Mouse (Mus musculus) liver, embryonic 12.5 days (tissue): ENCODE results near the gene Tmem132a. TPM values are rescaled to one million over a fixed set of nuclear protein-coding genes. Genes with fewer than 3 reads are reported as not detected.

Experiments
- ATAC-seq: fragments of 200-750 bp; cut with Nextera tagmentation; 2 replicates; pipeline ENCODE4 v1.8.0; 2017; ENCODE audit warnings: moderate number of reproducible peaks, mild to moderate bottlenecking, moderate library complexity
- H3K27ac ChIP-seq: fragments of 300-500 bp; sonication (generic); 2 replicates; pipeline ENCODE4 v1.5.1; 2016; ENCODE audit warnings: mild to moderate bottlenecking
- H3K27me3 ChIP-seq: fragments of 300-500 bp; sonication (generic); replicated peaks from 2 replicates; pipeline ENCODE4 v1.6.1; 2016; ENCODE audit warnings: mild to moderate bottlenecking, moderate library complexity
- H3K36me3 ChIP-seq: fragments of 300-500 bp; sonication (generic); 2 replicates; pipeline ENCODE4 v1.6.1; 2016; ENCODE audit warnings: mild to moderate bottlenecking, moderate library complexity
- H3K4me1 ChIP-seq: fragments of 300-500 bp; sonication (generic); 2 replicates; pipeline ENCODE4 v1.6.1; 2016
- H3K4me2 ChIP-seq: fragments of 300-500 bp; sonication (generic); 2 replicates; pipeline ENCODE4 v1.6.1; 2016; ENCODE audit warnings: mild to moderate bottlenecking, moderate library complexity
- H3K4me3 ChIP-seq: fragments of 300-500 bp; sonication (generic); 2 replicates; pipeline ENCODE4 v1.5.1; 2016; ENCODE audit warnings: mild to moderate bottlenecking, moderate library complexity
- H3K9ac ChIP-seq: fragments of 300-500 bp; sonication (generic); 2 replicates; pipeline ENCODE4 v1.6.1; 2016; ENCODE audit warnings: mild to moderate bottlenecking, moderate library complexity
- H3K9me3 ChIP-seq: fragments of 300-500 bp; sonication (generic); replicated peaks from 2 replicates; pipeline ENCODE4 v1.6.1; 2016; ENCODE audit warnings: mild to moderate bottlenecking, moderate library complexity
- WGBS: fragments of 180-500 bp; shearing (Covaris S2); methylation state at CpG from one replicate; pipeline ENCODE4 v1.1.7; 2016; ENCODE audit not compliant: insufficient replicate concordance; 5-methylcytosine and 5-hydroxymethylcytosine counted together
- polyA plus RNA-seq: library from polyadenylated mRNA; unstranded; fragments of >200 nt; fragmentation: Nextera tagmentation; extraction: Ambion mirVana; gene quantifications from 2 replicates; pipeline ENCODE4 v1.2.1, GENCODE M21; 2016

Tmem132a gene
- polyA plus RNA-seq: 10.6 TPM in 2 replicates

GRCm38 (mm10) chr19:10869886-10870527 lies at the start of gene Tmem132a:
TSS of gene Tmem132a (minus strand) at chr19:10869940.
- peaks cover 47% of the 10 kb centered on the region for H3K27me3 ChIP-seq
- H3K4me1 ChIP-seq: peaks cover 15% of the 10 kb centered on the region; the same call in 1 of the 2 replicates
- peak within 1 kb of the TSS; percentile 57 for H3K4me3 ChIP-seq
- H3K4me2 ChIP-seq: peak within 1 kb of the TSS; percentile 62
- H3K9me3 ChIP-seq: no peaks in the 10 kb centered on the region
- H3K36me3 ChIP-seq: peaks cover 50% of the 10 kb centered on the region
- peak within 1 kb of the TSS; percentile 61 for H3K9ac ChIP-seq
- no peak within 1 kb of the TSS for H3K27ac ChIP-seq
- WGBS: 16% methylated on average over 8 of the region's 8 CpGs
- ATAC-seq: no peak

- H3K4me1 ChIP-seq: peaks cover 4% of the 10 kb centered on the region
- peaks cover 19% of the 10 kb centered on the region for H3K27me3 ChIP-seq
- no peak overlapping the region for H3K9ac ChIP-seq
- 70% methylated on average over 10 of the region's 10 CpGs for WGBS
- no peaks in the 10 kb centered on the region for H3K36me3 ChIP-seq
- ATAC-seq: no peak
- no peaks in the 10 kb centered on the region for H3K9me3 ChIP-seq
- H3K27ac ChIP-seq: no peak overlapping the region
- H3K4me2 ChIP-seq: no peak overlapping the region
- H3K4me3 ChIP-seq: no peak overlapping the region
Measured at GRCm38 (mm10) chr19:10918321-10918991, 48.7 kb upstream of the Tmem132a start.

- peaks cover 4% of the 10 kb centered on the region for H3K4me1 ChIP-seq
- WGBS: 30% methylated on average over 5 of the region's 5 CpGs
- H3K27me3 ChIP-seq: peaks cover 19% of the 10 kb centered on the region
- no peaks in the 10 kb centered on the region for H3K9me3 ChIP-seq
- no peak overlapping the region for H3K4me3 ChIP-seq
- H3K9ac ChIP-seq: no peak overlapping the region
- ATAC-seq: no peak
- no peaks in the 10 kb centered on the region for H3K36me3 ChIP-seq
- H3K27ac ChIP-seq: no peak overlapping the region
- H3K4me2 ChIP-seq: no peak overlapping the region
Measured at GRCm38 (mm10) chr19:10916506-10916905, 46.8 kb upstream of the Tmem132a start.

GRCm38 (mm10) chr19:10914870-10915269 lies 45.1 kb upstream of the Tmem132a start:
- 34% methylated on average over 2 of the region's 2 CpGs for WGBS
- H3K4me1 ChIP-seq: peaks cover 4% of the 10 kb centered on the region
- no peak for ATAC-seq
- no peak overlapping the region for H3K27ac ChIP-seq
- no peak overlapping the region for H3K4me2 ChIP-seq
- no peaks in the 10 kb centered on the region for H3K9me3 ChIP-seq
- peaks cover 15% of the 10 kb centered on the region for H3K27me3 ChIP-seq
- H3K4me3 ChIP-seq: no peak overlapping the region
- no peaks in the 10 kb centered on the region for H3K36me3 ChIP-seq
- no peak overlapping the region for H3K9ac ChIP-seq

- H3K27me3 ChIP-seq: peaks cover 15% of the 10 kb centered on the region
- no peak overlapping the region for H3K9ac ChIP-seq
- no peak overlapping the region for H3K4me2 ChIP-seq
- WGBS: 18% methylated on average over 7 of the region's 7 CpGs
- H3K27ac ChIP-seq: no peak overlapping the region
- H3K4me3 ChIP-seq: no peak overlapping the region
- no peaks in the 10 kb centered on the region for H3K9me3 ChIP-seq
- H3K36me3 ChIP-seq: no peaks in the 10 kb centered on the region
- peaks cover 4% of the 10 kb centered on the region for H3K4me1 ChIP-seq
- ATAC-seq: no peak
Measured at GRCm38 (mm10) chr19:10914291-10914690, 44.6 kb upstream of the Tmem132a start.

GRCm38 (mm10) chr19:10909087-10909721 lies 39.5 kb upstream of the Tmem132a start:
- H3K9ac ChIP-seq: no peak overlapping the region
- no peak overlapping the region for H3K27ac ChIP-seq
- H3K4me3 ChIP-seq: no peak overlapping the region
- H3K36me3 ChIP-seq: peaks cover 39% of the 10 kb centered on the region
- H3K27me3 ChIP-seq: no peaks in the 10 kb centered on the region
- H3K4me2 ChIP-seq: no peak overlapping the region
- ATAC-seq: no peak
- no peaks in the 10 kb centered on the region for H3K9me3 ChIP-seq
- 70% methylated on average over 6 of the region's 6 CpGs for WGBS
- H3K4me1 ChIP-seq: 0 out of 2 replicates have a peak, but pooled peaks cover 2% of the 10 kb centered on the region

- H3K4me2 ChIP-seq: no peak overlapping the region
- no peak overlapping the region for H3K4me3 ChIP-seq
- H3K36me3 ChIP-seq: peaks cover 52% of the 10 kb centered on the region
- no peaks in the 10 kb centered on the region for H3K27me3 ChIP-seq
- 62% methylated on average over 3 of the region's 3 CpGs for WGBS
- H3K9ac ChIP-seq: no peak overlapping the region
- 0 out of 2 replicates have a peak, but pooled peaks cover 3% of the 10 kb centered on the region for H3K4me1 ChIP-seq
- ATAC-seq: no peak
- no peaks in the 10 kb centered on the region for H3K9me3 ChIP-seq
- no peak overlapping the region for H3K27ac ChIP-seq
Measured at GRCm38 (mm10) chr19:10907891-10908290, 38.2 kb upstream of the Tmem132a start.

GRCm38 (mm10) chr19:10905728-10906000 lies 35.9 kb upstream of the Tmem132a start:
- Histone ChIP-seq H3K9ac (no peak overlapping the region), H3K4me1 (0 out of 2 replicates have a peak, but pooled peaks cover 3% of the 10 kb centered on the region), H3K27me3 (no peaks in the 10 kb centered on the region), H3K4me3 (no peak overlapping the region), H3K9me3 (no peaks in the 10 kb centered on the region), H3K27ac (0 out of 2 replicates have a peak overlapping the region, but pooled peaks have one; percentile 3), H3K36me3 (peaks cover 74% of the 10 kb centered on the region), H3K4me2 (no peak overlapping the region)
- WGBS: 78% methylated on average over 5 of the region's 5 CpGs
- ATAC-seq: no peak

GRCm38 (mm10) chr19:10904927-10905727 lies 35.4 kb upstream of the Tmem132a start:
- no peak overlapping the region for H3K4me2 ChIP-seq
- H3K27me3 ChIP-seq: no peaks in the 10 kb centered on the region
- no peak overlapping the region for H3K9ac ChIP-seq
- 0 out of 2 replicates have a peak overlapping the region, but pooled peaks have one; percentile 3 for H3K27ac ChIP-seq
- no peak overlapping the region for H3K4me3 ChIP-seq
- ATAC-seq: peak; percentile 30; the same call in 1 of the 2 replicates
- peaks cover 80% of the 10 kb centered on the region for H3K36me3 ChIP-seq
- 0 out of 2 replicates have a peak, but pooled peaks cover 3% of the 10 kb centered on the region for H3K4me1 ChIP-seq
- H3K9me3 ChIP-seq: no peaks in the 10 kb centered on the region
- WGBS: 75% methylated on average over 7 of the region's 7 CpGs

- Histone ChIP-seq H3K36me3 (peaks cover 86% of the 10 kb centered on the region), H3K9ac (no peak overlapping the region), H3K27ac (no peak overlapping the region), H3K4me1 (0 out of 2 replicates have a peak, but pooled peaks cover 3% of the 10 kb centered on the region), H3K9me3 (no peaks in the 10 kb centered on the region), H3K27me3 (no peaks in the 10 kb centered on the region), H3K4me2 (no peak overlapping the region), H3K4me3 (no peak overlapping the region)
- no peak for ATAC-seq
- 79% methylated on average over 5 of the region's 5 CpGs for WGBS
Measured at GRCm38 (mm10) chr19:10904512-10904911, 34.8 kb upstream of the Tmem132a start.

GRCm38 (mm10) chr19:10901046-10901445 lies 31.3 kb upstream of the Tmem132a start:
- Histone ChIP-seq H3K4me3 (no peak overlapping the region), H3K36me3 (peaks cover 88% of the 10 kb centered on the region), H3K4me2 (no peak overlapping the region), H3K9me3 (no peaks in the 10 kb centered on the region), H3K4me1 (peaks cover 20% of the 10 kb centered on the region), H3K9ac (no peak overlapping the region), H3K27me3 (no peaks in the 10 kb centered on the region), H3K27ac (no peak overlapping the region)
- WGBS: 87% methylated on average over 5 of the region's 5 CpGs
- ATAC-seq: no peak
